Mouse (Mus musculus) liver, postnatal 0 days (tissue): Measurements from ENCODE around the gene Ndufb3. TPM values are rescaled to one million over a fixed set of nuclear protein-coding genes. Genes with fewer than 3 reads are reported as not detected.
"Not testable (repeated sequence)": the region's sequence is repeated elsewhere in the genome, so short reads cannot be mapped to it uniquely, and the experiment has no call there.

Experiments
- ATAC-seq: fragments of 200-750 bp; cut with Nextera tagmentation; 2 replicates; pipeline ENCODE4 v1.8.0; 2017; ENCODE audit warnings: mild to moderate bottlenecking, moderate library complexity
- DNase-seq: peaks from one replicate; pipeline ENCODE4 v3.0.0-alpha.2; 2016
- H3K27ac ChIP-seq: fragments of 300-500 bp; sonication (generic); 2 replicates; pipeline ENCODE4 v1.5.1; 2014; ENCODE audit warnings: antibody characterized with exemption, moderate library complexity, mild to moderate bottlenecking, low read depth
- H3K27me3 ChIP-seq: fragments of 300-500 bp; sonication (generic); 2 replicates; pipeline ENCODE4 v1.6.1; 2014; ENCODE audit warnings: low read length, control low read depth, mixed read lengths; ENCODE audit not compliant: insufficient read depth
- H3K36me3 ChIP-seq: fragments of 300-500 bp; sonication (generic); replicated peaks from 2 replicates; pipeline ENCODE4 v1.6.1; 2014; ENCODE audit warnings: mild to moderate bottlenecking, control low read depth, low read length, moderate library complexity, mixed read lengths; ENCODE audit not compliant: insufficient read depth
- H3K4me1 ChIP-seq: fragments of 300-500 bp; sonication (generic); 2 replicates; pipeline ENCODE4 v1.6.1; 2014; ENCODE audit warnings: antibody characterized with exemption, mild to moderate bottlenecking, control low read depth; ENCODE audit not compliant: insufficient read depth
- H3K4me2 ChIP-seq: fragments of 300-500 bp; sonication (generic); 2 replicates; pipeline ENCODE4 v1.6.1; 2014; ENCODE audit warnings: low read depth, mild to moderate bottlenecking, low read length, moderate library complexity, mixed read lengths
- H3K4me3 ChIP-seq: fragments of 300-500 bp; sonication (generic); 2 replicates; pipeline ENCODE4 v1.5.1; 2014; ENCODE audit warnings: low read depth, low read length
- H3K9ac ChIP-seq: fragments of 300-500 bp; sonication (generic); replicated peaks from 2 replicates; pipeline ENCODE4 v1.6.1; 2014; ENCODE audit warnings: mild to moderate bottlenecking, moderate library complexity
- H3K9me3 ChIP-seq: fragments of 300-500 bp; sonication (generic); 2 replicates; pipeline ENCODE4 v1.6.1; 2016; ENCODE audit warnings: mild to moderate bottlenecking, control low read depth, low read length, mixed read lengths
- CTCF ChIP-seq: sonication (generic); IDR thresholded peaks from 2 replicates; pipeline ENCODE4 v1.5.1; 2016; ENCODE audit warnings: antibody characterized with exemption, low read depth
- EP300 ChIP-seq: IDR thresholded peaks from 2 replicates; pipeline ENCODE4 v1.6.1; 2016; ENCODE audit warnings: antibody characterized with exemption, low read depth, mild to moderate bottlenecking
- WGBS: fragments of 180-500 bp; shearing (Covaris S2); extraction: QIAGEN DNeasy Blood & Tissue Kit; methylation state at CpG from one replicate; pipeline ENCODE4 v1.1.7; 2014; ENCODE audit not compliant: insufficient replicate concordance; 5-methylcytosine and 5-hydroxymethylcytosine counted together
- polyA plus RNA-seq: library from polyadenylated mRNA; unstranded; fragments of >200 nt; fragmentation: Nextera tagmentation; extraction: Ambion mirVana; gene quantifications from 2 replicates; pipeline ENCODE4 v1.2.1, GENCODE M21; 2015

Gene Ndufb3
- 129 and 133 TPM in 2 replicates for polyA plus RNA-seq

- Histone ChIP-seq H3K27me3 (no peaks in the 10 kb centered on the region), H3K4me2 (peak within 1 kb of the TSS; percentile 83), H3K4me1 (peaks cover 12% of the 10 kb centered on the region), H3K9ac (peak within 1 kb of the TSS; percentile 71), H3K27ac (peak within 1 kb of the TSS; percentile 86), H3K4me3 (peak within 1 kb of the TSS; percentile 61), H3K9me3 (no peaks in the 10 kb centered on the region), H3K36me3 (peaks cover 3% of the 10 kb centered on the region)
- WGBS = under 1% methylated on average over 41 of the region's 41 CpGs
- peak; percentile 99 for ATAC-seq
- peak; percentile 90 for DNase-seq
- no peak; the same call in 1 of the 2 replicates for TF ChIP-seq CTCF
- peak; percentile 70; the same call in 1 of the 2 replicates for TF ChIP-seq EP300
Observed at GRCm38 (mm10) chr1:58586171-58586997, at the start of gene Ndufb3, which contains the start of gene Fam126b. TSS of gene Ndufb3 (plus strand) at chr1:58586384. TSS of gene Fam126b (minus strand) at chr1:58586323.

GRCm38 (mm10) chr1:58541386-58541785, 44.8 kb upstream of the Ndufb3 start:
- no peak overlapping the region for H3K4me2 ChIP-seq
- H3K9me3 ChIP-seq = no peaks in the 10 kb centered on the region
- ATAC-seq = no peak
- H3K4me3 ChIP-seq = no peak overlapping the region
- no peak for DNase-seq
- TF ChIP-seq EP300 = no peak
- no peak for TF ChIP-seq CTCF
- no peak overlapping the region for H3K9ac ChIP-seq
- H3K27ac ChIP-seq = no peak overlapping the region
- no peaks in the 10 kb centered on the region for H3K27me3 ChIP-seq
- H3K36me3 ChIP-seq = peaks cover 51% of the 10 kb centered on the region
- H3K4me1 ChIP-seq = no peaks in the 10 kb centered on the region
- 79% methylated on average over 1 of the region's 1 CpGs for WGBS

- H3K9me3 ChIP-seq, H3K4me2 ChIP-seq, H3K4me1 ChIP-seq, H3K27ac ChIP-seq, H3K4me3 ChIP-seq, ATAC-seq, H3K9ac ChIP-seq, H3K27me3 ChIP-seq, DNase-seq: not testable (repeated sequence)
- WGBS = 82% methylated on average over 5 of the region's 6 CpGs
- H3K36me3 ChIP-seq = peaks cover 11% of the 10 kb centered on the region
Observed at GRCm38 (mm10) chr1:58560370-58560769, 25.8 kb upstream of the Ndufb3 start.

- no peaks in the 10 kb centered on the region for H3K9me3 ChIP-seq
- no peaks in the 10 kb centered on the region for H3K4me1 ChIP-seq
- no peak overlapping the region for H3K27ac ChIP-seq
- DNase-seq = peak; percentile 53
- no peak overlapping the region for H3K9ac ChIP-seq
- H3K27me3 ChIP-seq = no peaks in the 10 kb centered on the region
- no peak for ATAC-seq
- H3K4me3 ChIP-seq = no peak overlapping the region
- TF ChIP-seq EP300 = no peak
- TF ChIP-seq CTCF = peak; percentile 69
- WGBS = 72% methylated on average over 1 of the region's 1 CpGs
- H3K36me3 ChIP-seq = no peaks in the 10 kb centered on the region; the same call in 1 of the 2 replicates
- no peak overlapping the region for H3K4me2 ChIP-seq
Observed at GRCm38 (mm10) chr1:58562455-58562854, 23.7 kb upstream of the Ndufb3 start.

GRCm38 (mm10) chr1:58564981-58565380, 21.2 kb upstream of the Ndufb3 start:
- WGBS = 93% methylated on average over 5 of the region's 5 CpGs

GRCm38 (mm10) chr1:58566621-58567020, 19.6 kb upstream of the Ndufb3 start:
- DNase-seq (no peak), ATAC-seq (no peak)
- H3K27me3 ChIP-seq = no peaks in the 10 kb centered on the region
- no peak overlapping the region for H3K27ac ChIP-seq
- no peaks in the 10 kb centered on the region for H3K9me3 ChIP-seq
- 0 out of 2 replicates have a peak, but pooled peaks cover 2% of the 10 kb centered on the region for H3K4me1 ChIP-seq
- no peaks in the 10 kb centered on the region; the same call in 1 of the 2 replicates for H3K36me3 ChIP-seq
- H3K4me2 ChIP-seq = no peak overlapping the region
- no peak for TF ChIP-seq CTCF
- TF ChIP-seq EP300 = no peak
- H3K4me3 ChIP-seq = no peak overlapping the region
- no peak overlapping the region for H3K9ac ChIP-seq

More at GRCm38 (mm10) chr1:58564981-58565380, 21.2 kb upstream of the Ndufb3 start:
- H3K4me1 ChIP-seq = no peaks in the 10 kb centered on the region
- no peak overlapping the region for H3K27ac ChIP-seq
- no peak overlapping the region for H3K4me2 ChIP-seq
- no peaks in the 10 kb centered on the region for H3K9me3 ChIP-seq
- H3K4me3 ChIP-seq = no peak overlapping the region
- TF ChIP-seq CTCF (no peak), EP300 (no peak)
- H3K27me3 ChIP-seq = no peaks in the 10 kb centered on the region
- DNase-seq (no peak), ATAC-seq (no peak)
- H3K36me3 ChIP-seq = no peaks in the 10 kb centered on the region; the same call in 1 of the 2 replicates
- no peak overlapping the region for H3K9ac ChIP-seq
